Mouse (Mus musculus): ENCODE measurements around the gene 1700020A23Rik. TPM values are rescaled to one million over a fixed set of nuclear protein-coding genes. Genes with fewer than 3 reads are reported as not detected.

Gene 1700020A23Rik
- polyA plus RNA-seq, 1 experiment = 0.26 TPM

DNA sequence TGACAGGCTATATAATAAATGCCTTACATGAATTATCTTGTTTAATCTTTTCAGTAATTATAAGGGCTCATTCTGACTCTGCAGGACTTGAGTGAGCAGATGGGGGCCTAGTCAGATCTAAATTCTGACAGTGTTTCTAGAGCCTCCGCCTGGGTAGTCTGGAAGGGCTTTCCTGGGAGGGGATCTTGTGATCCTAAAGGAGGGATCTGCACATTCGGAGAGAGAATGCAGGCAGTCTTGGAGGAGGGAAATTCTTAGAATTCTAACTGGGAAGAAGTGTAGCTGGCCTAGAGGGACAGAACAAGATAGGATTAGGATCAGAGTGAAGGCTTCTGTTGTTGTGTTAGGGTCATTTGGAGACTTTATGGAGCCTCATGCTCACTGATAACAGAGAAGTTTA, 47.2 kb downstream of the 1700020A23Rik start:
- Histone ChIP-seq H3K27me3 (ENCODE audit: control insufficient read depth, insufficient read depth, low read length) (no peaks in the 10 kb centered on the region; the same call in 1 of the 2 replicates), H3K36me3 (ENCODE audit: control insufficient read depth, insufficient read depth, low read length) (no peaks in the 10 kb centered on the region), H3K4me1 (replicated peaks; ENCODE audit: control insufficient read depth, insufficient read depth, low read length) (peaks cover 15% of the 10 kb centered on the region), H3K4me3 (ENCODE audit: control insufficient read depth, insufficient read depth, low read length) (no peak overlapping the region), H3K27ac (ENCODE audit: control insufficient read depth, insufficient read depth, low read length) (no peak overlapping the region)
- TF ChIP-seq CTCF (IDR thresholded peaks at IDR 0.05; ENCODE audit: borderline replicate concordance, control insufficient read depth, extremely low read depth, insufficient read depth, low read length, poor library complexity) (no peak), POLR2A (IDR thresholded peaks at IDR 0.05; ENCODE audit: control insufficient read depth, extremely low read depth, insufficient read depth, low read length, poor library complexity) (no peak)
- 97% methylated on average over 2 of the region's 2 CpGs for WGBS
- DNase-seq = no peak

DNA sequence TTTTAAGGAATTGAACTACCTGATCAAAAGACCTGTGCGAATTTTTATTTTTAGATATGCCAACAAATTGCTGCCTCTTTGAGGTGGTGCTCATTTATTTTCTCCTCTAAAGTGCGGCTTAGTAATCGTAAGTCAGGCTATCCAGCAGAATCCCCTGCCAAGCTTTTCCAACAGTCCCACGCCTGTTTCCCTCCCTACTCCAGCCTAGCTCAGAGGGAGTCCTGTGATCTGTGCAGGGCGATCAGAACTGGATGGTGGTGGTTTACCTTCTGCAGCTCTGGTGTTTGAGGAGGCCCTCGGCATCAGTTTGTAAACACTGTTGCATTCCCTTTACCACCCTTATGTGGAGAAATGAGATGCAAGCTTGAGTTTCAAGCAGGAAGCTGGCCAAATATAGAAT, 48.4 kb downstream of the 1700020A23Rik start:
- no peak for TF ChIP-seq CTCF (IDR thresholded peaks at IDR 0.05; ENCODE audit: borderline replicate concordance, control insufficient read depth, extremely low read depth, insufficient read depth, low read length, poor library complexity)
- no peak for TF ChIP-seq POLR2A (IDR thresholded peaks at IDR 0.05; ENCODE audit: control insufficient read depth, extremely low read depth, insufficient read depth, low read length, poor library complexity)
- Histone ChIP-seq H3K4me1 (replicated peaks; ENCODE audit: control insufficient read depth, insufficient read depth, low read length) (peaks cover 15% of the 10 kb centered on the region), H3K27me3 (ENCODE audit: control insufficient read depth, insufficient read depth, low read length) (no peaks in the 10 kb centered on the region; the same call in 1 of the 2 replicates), H3K27ac (ENCODE audit: control insufficient read depth, insufficient read depth, low read length) (no peak overlapping the region), H3K36me3 (ENCODE audit: control insufficient read depth, insufficient read depth, low read length) (no peaks in the 10 kb centered on the region), H3K4me3 (ENCODE audit: control insufficient read depth, insufficient read depth, low read length) (no peak overlapping the region)
- WGBS = 90% methylated on average over 6 of the region's 6 CpGs
- no peak for DNase-seq

DNA sequence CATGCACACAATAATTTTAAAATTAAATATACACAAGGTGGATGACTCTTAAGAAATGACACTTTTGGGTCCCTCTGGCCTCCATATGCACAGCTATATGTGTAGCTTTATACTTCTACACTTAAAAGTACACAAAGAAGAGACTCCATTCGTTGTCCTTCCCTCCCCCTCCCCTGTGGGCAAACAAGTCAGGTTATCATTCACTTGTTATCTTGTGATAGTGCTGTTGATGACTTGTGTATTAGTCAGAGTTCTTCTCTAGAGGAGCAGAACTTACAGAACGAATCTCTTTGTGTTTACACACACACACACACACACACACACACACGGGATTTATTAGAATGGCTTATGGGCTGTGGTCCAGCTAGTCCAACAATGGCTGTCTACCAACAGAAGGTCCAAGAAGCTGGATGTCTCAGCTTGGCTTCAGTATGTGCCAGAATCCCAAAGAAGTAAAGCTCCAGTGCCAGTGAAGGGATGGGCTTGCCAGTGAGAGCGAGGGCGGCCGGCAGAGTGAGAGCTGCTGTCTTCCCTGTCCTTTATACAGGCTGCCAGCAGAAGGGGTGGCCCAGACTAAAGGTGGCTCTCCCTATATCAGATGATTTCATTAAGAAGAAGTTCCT, 49.8 kb downstream of the 1700020A23Rik start:
- TF ChIP-seq CTCF (IDR thresholded peaks at IDR 0.05; ENCODE audit: borderline replicate concordance, control insufficient read depth, extremely low read depth, insufficient read depth, low read length, poor library complexity) (no peak), POLR2A (IDR thresholded peaks at IDR 0.05; ENCODE audit: control insufficient read depth, extremely low read depth, insufficient read depth, low read length, poor library complexity) (no peak)
- Histone ChIP-seq H3K27ac (ENCODE audit: control insufficient read depth, insufficient read depth, low read length) (no peak overlapping the region), H3K36me3 (ENCODE audit: control insufficient read depth, insufficient read depth, low read length) (no peaks in the 10 kb centered on the region), H3K27me3 (ENCODE audit: control insufficient read depth, insufficient read depth, low read length) (no peaks in the 10 kb centered on the region), H3K4me3 (ENCODE audit: control insufficient read depth, insufficient read depth, low read length) (no peak overlapping the region), H3K4me1 (replicated peaks; ENCODE audit: control insufficient read depth, insufficient read depth, low read length) (peaks cover 10% of the 10 kb centered on the region)
- 90% methylated on average over 6 of the region's 6 CpGs for WGBS
- no peak for DNase-seq

Other genes with a start within 250 kb of the 1700020A23Rik start
- gene Snrpb, start 225.9 kb upstream of the 1700020A23Rik start, polyA plus RNA-seq (2012; rRNA removed) = 476 and 492 TPM in 2 replicates
- not detected in 2 replicates for gene Tmc2, start 210.1 kb upstream of the 1700020A23Rik start, polyA plus RNA-seq (2012; rRNA removed)
- 214 and 223 TPM in 2 replicates for gene Nop56, start 130.8 kb upstream of the 1700020A23Rik start, polyA plus RNA-seq (2012; rRNA removed)
- 205 and 237 TPM in 2 replicates for gene Idh3b, start 120.7 kb upstream of the 1700020A23Rik start, polyA plus RNA-seq (2012; rRNA removed)
- 0.69 and 0.78 TPM in 2 replicates for gene Ebf4, start 110.1 kb upstream of the 1700020A23Rik start, polyA plus RNA-seq (2012; rRNA removed)
- gene Cpxm1, start 7.7 kb upstream of the 1700020A23Rik start, polyA plus RNA-seq (2012; rRNA removed) = 7.2 and 9.6 TPM in 2 replicates
- gene Gm28372, start within 50 bp of the 1700020A23Rik start, polyA plus RNA-seq (2012; rRNA removed) = not detected in 2 replicates
- gene Tmem239, start 1.2 kb downstream of the 1700020A23Rik start, polyA plus RNA-seq (2012; rRNA removed) = not detected in 2 replicates
- 189 and 213 TPM in 2 replicates for gene Vps16, start 19.1 kb downstream of the 1700020A23Rik start, polyA plus RNA-seq (2012; rRNA removed)
- 42.8 and 44.7 TPM in 2 replicates for gene Pced1a, start 19.4 kb downstream of the 1700020A23Rik start, polyA plus RNA-seq (2012; rRNA removed)
- gene Ptpra, start 45.0 kb downstream of the 1700020A23Rik start, polyA plus RNA-seq (2012; rRNA removed) = 109 and 113 TPM in 2 replicates
- 112 and 117 TPM in 2 replicates for gene Mrps26, start 158.5 kb downstream of the 1700020A23Rik start, polyA plus RNA-seq (2012; rRNA removed)
- gene Oxt, start 170.9 kb downstream of the 1700020A23Rik start, polyA plus RNA-seq (2012; rRNA removed) = 2.3 and 3.9 TPM in 2 replicates
- gene Avp, start 177.3 kb downstream of the 1700020A23Rik start, polyA plus RNA-seq (2012; rRNA removed) = 1.9 and 2.9 TPM in 2 replicates
- 3.7 and 4.3 TPM in 2 replicates for gene Fastkd5, start 224.8 kb downstream of the 1700020A23Rik start, polyA plus RNA-seq (2012; rRNA removed)
- 10.7 and 11.8 TPM in 2 replicates for gene Ubox5, start 224.8 kb downstream of the 1700020A23Rik start, polyA plus RNA-seq (2012; rRNA removed)
- gene Lzts3, start 237.5 kb downstream of the 1700020A23Rik start, polyA plus RNA-seq (2012; rRNA removed) = 7.6 and 9.2 TPM in 2 replicates